Mouse (Mus musculus) brown adipose tissue, adult 24 weeks (tissue): ENCODE measurements around the gene Gm10639. TPM values are rescaled to one million over a fixed set of nuclear protein-coding genes. Genes with fewer than 3 reads are reported as not detected.
"Not testable (repeated sequence)": the region's sequence is repeated elsewhere in the genome, so short reads cannot be mapped to it uniquely, and the experiment has no call there.

Experiments
- H3K27ac ChIP-seq: fragments of 200-500 bp; replicated peaks from 2 replicates; pipeline ENCODE4 v1.5.1; 2012; ENCODE audit warnings: low read depth, mild to moderate bottlenecking, low read length
- H3K4me1 ChIP-seq: fragments of 200-500 bp; 2 replicates; pipeline ENCODE4 v1.6.1; 2012; ENCODE audit warnings: low read length, mixed read lengths; ENCODE audit not compliant: control insufficient read depth, insufficient read depth, insufficient read length
- H3K4me3 ChIP-seq: fragments of 200-500 bp; 2 replicates; pipeline ENCODE4 v1.5.1; 2012; ENCODE audit warnings: low read depth, mild to moderate bottlenecking, low read length, moderate library complexity; ENCODE audit not compliant: insufficient read depth
- polyA plus RNA-seq: library from polyadenylated mRNA; stranded (reverse); fragments of >200 nt; gene quantifications from 2 replicates; pipeline ENCODE4 v1.2.4, GENCODE M21; 2012; ENCODE audit not compliant: missing spikeins, insufficient read depth, insufficient read length

The Gm10639 gene
- polyA plus RNA-seq, 1 experiment, result not detected

DNA sequence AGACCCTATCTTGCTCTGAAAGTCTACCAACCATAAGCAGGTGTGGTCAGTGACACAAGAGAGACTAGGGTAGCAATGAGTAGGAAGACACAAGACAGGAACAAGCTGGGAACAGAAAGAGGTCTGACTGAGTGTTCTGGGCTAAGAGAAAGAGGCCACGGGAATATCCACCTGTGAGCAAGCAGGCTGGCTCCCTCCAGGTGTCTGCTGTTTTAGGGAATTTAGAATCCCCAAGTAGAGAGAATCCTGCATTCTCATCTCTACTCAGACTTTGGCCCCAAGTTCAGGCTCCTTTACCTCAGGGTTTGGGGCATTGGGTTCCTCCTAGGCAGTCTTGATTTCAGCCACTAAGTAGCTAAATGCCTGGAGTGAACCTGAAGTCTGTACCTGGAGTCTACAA lies 37.6 kb downstream of the Gm10639 start, which contains the start of gene Omt2b:
TSS of gene Omt2b (plus strand) at position 301 of the 400 bp plus-strand sequence.
- H3K27ac ChIP-seq, H3K4me3 ChIP-seq, H3K4me1 ChIP-seq: not testable (repeated sequence)

GRCm38 (mm10) chr9:78337050-78337449 lies 47.3 kb downstream of the Gm10639 start:
- H3K27ac ChIP-seq, H3K4me3 ChIP-seq, H3K4me1 ChIP-seq: not testable (repeated sequence)

- H3K27ac ChIP-seq, result not testable (repeated sequence)
Observed at GRCm38 (mm10) chr9:78340324-78340723, 50.6 kb downstream of the Gm10639 start.

GRCm38 (mm10) chr9:78342494-78342893 lies 52.8 kb downstream of the Gm10639 start:
- not testable (repeated sequence) for H3K4me3 ChIP-seq, H3K4me1 ChIP-seq, H3K27ac ChIP-seq

More at GRCm38 (mm10) chr9:78340324-78340723, 50.6 kb downstream of the Gm10639 start:
- H3K4me3 ChIP-seq, H3K4me1 ChIP-seq: not testable (repeated sequence)

- H3K27ac ChIP-seq, H3K4me3 ChIP-seq: not testable (repeated sequence)
Observed at GRCm38 (mm10) chr9:78343055-78343454, 53.3 kb downstream of the Gm10639 start.

DNA sequence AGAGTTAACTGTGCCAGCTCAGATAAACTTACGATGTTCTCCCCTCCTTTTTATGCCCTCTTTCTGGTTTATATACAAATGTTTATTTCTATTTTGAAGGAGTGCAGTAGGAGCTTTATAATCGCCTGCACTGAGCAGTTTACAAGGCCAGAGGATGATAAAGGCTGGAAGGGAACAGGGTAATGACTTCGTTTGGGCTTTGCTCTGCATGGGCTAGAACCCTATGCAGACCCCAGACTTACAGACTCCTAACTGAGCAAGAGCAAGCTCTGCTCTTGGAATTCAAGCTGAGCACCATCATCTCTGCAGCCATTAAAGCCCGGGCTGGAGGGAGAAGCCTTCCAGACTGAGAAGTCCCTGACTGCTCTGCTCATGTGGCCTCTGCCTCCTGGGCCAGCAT lies 55.5 kb downstream of the Gm10639 start:
- not testable (repeated sequence) for H3K4me3 ChIP-seq, H3K4me1 ChIP-seq, H3K27ac ChIP-seq

More at GRCm38 (mm10) chr9:78343055-78343454, 53.3 kb downstream of the Gm10639 start:
- not testable (repeated sequence) for H3K4me1 ChIP-seq

DNA sequence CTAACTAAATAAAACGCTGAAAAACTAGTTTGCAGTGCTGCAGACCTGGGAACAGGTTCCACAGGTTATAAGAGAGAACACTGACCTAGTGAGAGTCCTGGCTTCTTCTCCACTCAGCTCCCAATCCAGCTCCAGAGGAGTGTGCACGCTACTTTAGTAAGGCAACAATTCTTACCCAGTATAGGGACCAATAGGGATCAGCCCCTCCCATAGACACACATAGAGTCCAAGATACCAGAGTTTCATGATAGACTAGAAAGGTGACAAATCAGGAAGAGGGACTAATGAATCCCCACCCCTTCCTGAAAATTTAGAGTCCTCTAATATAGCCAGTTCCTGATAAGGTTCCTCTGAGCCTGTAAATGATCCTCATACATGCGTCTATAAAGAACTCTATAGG lies 57.3 kb downstream of the Gm10639 start:
- Histone ChIP-seq H3K4me3 (no peak overlapping the region), H3K4me1 (no peaks in the 10 kb centered on the region), H3K27ac (no peak overlapping the region)

- H3K4me1 ChIP-seq, H3K27ac ChIP-seq, H3K4me3 ChIP-seq: not testable (repeated sequence)
Observed at GRCm38 (mm10) chr9:78348206-78349004, 58.7 kb downstream of the Gm10639 start.

GRCm38 (mm10) chr9:78349141-78349540 lies 59.4 kb downstream of the Gm10639 start:
- not testable (repeated sequence) for H3K27ac ChIP-seq, H3K4me1 ChIP-seq, H3K4me3 ChIP-seq

DNA sequence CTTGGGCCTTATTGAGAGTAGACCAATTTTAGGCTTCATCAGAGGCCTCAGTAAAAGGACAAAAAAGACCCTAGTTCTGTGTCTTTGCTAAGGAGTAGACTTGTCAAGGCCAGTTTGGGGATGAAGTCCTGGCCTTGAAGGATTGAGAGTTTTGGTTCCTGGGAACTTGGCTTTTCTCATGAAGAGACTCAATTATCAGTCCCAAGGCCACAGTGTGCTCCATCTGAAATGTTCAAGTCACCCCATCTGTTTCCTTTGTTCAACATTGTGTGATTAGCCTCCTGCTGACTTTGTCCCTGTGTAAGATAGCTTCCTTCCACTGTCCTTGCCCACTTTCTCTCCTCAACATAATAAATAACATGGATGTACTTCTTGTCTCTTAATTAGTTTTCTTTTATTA lies 60.3 kb downstream of the Gm10639 start:
- H3K27ac ChIP-seq, H3K4me3 ChIP-seq, H3K4me1 ChIP-seq: not testable (repeated sequence)

DNA sequence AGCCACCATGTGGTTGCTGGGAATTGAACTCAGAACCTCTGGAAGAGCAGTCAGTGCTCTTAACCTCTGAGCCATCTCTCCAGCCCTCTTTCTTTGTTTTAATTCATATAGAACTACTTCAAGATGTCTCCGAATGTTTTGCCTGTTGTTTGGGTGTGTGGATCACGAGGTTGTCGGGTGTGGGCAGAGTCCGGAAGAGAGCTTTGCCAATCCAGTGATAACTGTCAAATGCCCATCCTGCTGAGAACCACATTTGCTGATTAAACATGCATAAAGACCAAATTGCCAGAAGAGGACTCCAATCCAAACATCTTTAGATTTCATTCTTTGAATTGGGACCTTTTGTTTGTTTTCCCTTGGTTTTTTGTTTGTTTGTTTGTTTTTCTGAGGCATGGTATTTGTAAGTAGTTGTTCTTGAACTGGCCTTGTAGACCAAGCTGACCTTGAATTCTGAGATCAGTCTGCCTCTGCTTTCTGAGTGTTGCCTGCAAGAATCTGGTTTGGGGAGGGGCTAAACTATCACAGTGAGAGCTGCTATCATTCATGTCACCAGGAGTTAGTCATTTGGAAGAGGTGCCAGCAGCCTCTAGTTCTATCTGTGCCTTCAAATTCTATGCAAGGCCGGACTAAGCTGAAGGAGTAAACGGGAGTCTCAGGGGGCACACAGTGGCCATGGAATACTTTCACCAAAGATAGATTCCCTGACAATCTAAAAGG lies 61.9 kb downstream of the Gm10639 start:
- Histone ChIP-seq H3K4me1 (no peaks in the 10 kb centered on the region), H3K4me3 (no peak overlapping the region), H3K27ac (no peak overlapping the region)

Other genes with a start within 250 kb of the Gm10639 start
- not detected in 2 replicates for gene Gcm1, start 238.0 kb upstream of the Gm10639 start, polyA plus RNA-seq
- gene Fbxo9, start 180.9 kb upstream of the Gm10639 start, polyA plus RNA-seq, result 66.7 and 70.2 TPM in 2 replicates
- gene Ick, start 180.7 kb upstream of the Gm10639 start, polyA plus RNA-seq, result 21.8 and 23.4 TPM in 2 replicates
- gene Gsta4, start 107.1 kb upstream of the Gm10639 start, polyA plus RNA-seq, result 174 and 194 TPM in 2 replicates
- gene Gsta1, start 59.3 kb upstream of the Gm10639 start, polyA plus RNA-seq, result not detected in 2 replicates
- gene Gm3776, start 32.8 kb upstream of the Gm10639 start, polyA plus RNA-seq, result 1.2 TPM in 1 of 2 replicates, not detected in the other
- not detected in 2 replicates for gene Omt2a, start 24.9 kb downstream of the Gm10639 start, polyA plus RNA-seq
- not detected in 2 replicates for gene Omt2b, start 37.7 kb downstream of the Gm10639 start, polyA plus RNA-seq
- gene Gsta2, start 65.9 kb downstream of the Gm10639 start, polyA plus RNA-seq, result not detected in 2 replicates
- not detected in 2 replicates for gene Dppa5a, start 78.3 kb downstream of the Gm10639 start, polyA plus RNA-seq
- not detected in 2 replicates for gene Ooep, start 88.8 kb downstream of the Gm10639 start, polyA plus RNA-seq
- gene Ddx43, start 105.9 kb downstream of the Gm10639 start, polyA plus RNA-seq, result not detected in 2 replicates
- gene Cgas, start 153.3 kb downstream of the Gm10639 start, polyA plus RNA-seq, result 0.32 and 0.67 TPM in 2 replicates
- gene Mto1, start 158.3 kb downstream of the Gm10639 start, polyA plus RNA-seq, result 42.2 and 44.6 TPM in 2 replicates
- not detected in 2 replicates for gene Gm17324, start 158.9 kb downstream of the Gm10639 start, polyA plus RNA-seq
- gene Eef1a1, start 199.2 kb downstream of the Gm10639 start, polyA plus RNA-seq, result 3,256 and 3,366 TPM in 2 replicates